Mouse (Mus musculus): ENCODE measurements around the gene Dctn2.

DNA sequence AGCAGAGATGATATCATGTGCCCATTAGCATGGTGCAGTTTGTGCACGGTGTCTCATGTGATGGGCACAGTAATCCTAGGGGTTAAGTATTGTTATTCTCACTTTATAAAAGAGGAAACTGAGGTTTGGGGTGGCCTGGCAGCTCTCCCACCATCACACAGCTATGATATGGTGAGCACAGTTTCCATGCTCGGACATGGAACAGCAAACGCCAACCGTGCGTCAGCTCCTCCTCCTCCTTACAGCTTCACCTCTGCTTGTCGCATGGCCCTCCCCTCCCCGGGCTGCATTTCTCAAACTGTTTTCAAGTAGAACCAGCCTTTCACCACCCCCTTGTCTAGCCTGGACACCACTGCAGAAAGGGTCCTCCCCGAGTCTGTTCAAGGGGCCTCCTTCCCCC is 7.7 kb upstream of the Dctn2 start:
- no peak for TF ChIP-seq CTCF (IDR thresholded peaks at IDR 0.05; ENCODE audit: borderline replicate concordance, control insufficient read depth, extremely low read depth, insufficient read depth, low read length, poor library complexity)
- no peak for TF ChIP-seq POLR2A (IDR thresholded peaks at IDR 0.05; ENCODE audit: control insufficient read depth, extremely low read depth, insufficient read depth, low read length, poor library complexity)

Measured in thymus, adult 2 months (tissue).